Mouse (Mus musculus): Measurements from ENCODE around the gene Sipa1l3.
A peak's percentile ranks its signal among the peaks of the same experiment; 100 is the strongest.

Sipa1l3 gene

DNA sequence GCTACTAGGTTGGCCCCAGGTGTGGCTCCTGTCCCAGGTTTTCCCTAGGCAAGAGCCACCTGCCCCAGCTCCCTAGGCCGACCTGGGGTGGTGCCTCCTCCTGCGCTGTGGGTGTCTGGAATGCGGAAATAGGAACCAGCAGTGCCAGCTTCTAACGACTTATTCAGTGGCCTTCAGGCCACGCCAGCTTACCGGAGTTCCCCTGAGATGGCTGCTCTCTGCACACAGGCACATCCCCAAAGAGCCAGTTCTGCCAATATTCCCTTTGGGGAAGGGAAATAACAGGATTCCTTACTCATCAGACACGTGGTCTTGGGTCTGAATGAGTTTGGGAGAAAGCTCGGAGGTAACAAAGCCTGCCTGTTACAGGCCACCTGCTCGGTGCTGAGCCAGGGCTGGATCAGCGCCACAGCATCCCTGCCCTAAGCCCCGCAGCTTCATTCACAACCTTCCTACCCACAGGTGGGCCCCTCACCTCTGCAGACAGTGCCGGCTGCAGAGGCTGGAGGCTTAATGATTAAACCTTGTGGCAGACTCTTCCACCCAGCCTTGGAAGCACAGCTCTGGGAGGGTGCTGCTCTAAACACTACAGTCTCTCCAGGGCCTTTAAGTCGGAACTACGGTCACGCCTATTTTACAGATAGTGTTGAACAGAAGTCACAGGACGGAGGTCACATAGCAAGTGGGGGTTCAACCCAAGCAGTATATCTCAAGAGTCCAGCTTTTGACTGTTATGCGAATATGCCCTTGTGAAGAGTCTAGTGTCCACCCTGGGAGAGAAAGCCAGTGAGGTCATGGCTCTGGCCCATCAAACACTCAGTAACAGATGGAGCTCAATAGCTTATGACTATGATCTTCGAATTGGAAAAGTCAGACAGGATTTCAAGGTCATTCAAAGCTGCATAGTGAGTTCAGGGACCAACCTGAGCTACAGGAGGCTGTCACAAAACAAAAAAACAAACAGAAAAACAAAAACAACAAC, 12.8 kb downstream of the Sipa1l3 start:
- no peak for DNase-seq (ENCODE audit: low spot score)

- no peak for DNase-seq (ENCODE audit: low spot score)
These were observed 13.7 kb downstream of the Sipa1l3 start for GRCm38 (mm10) chr7:29504683-29505290.

GRCm38 (mm10) chr7:29503616-29504015, 14.8 kb downstream of the Sipa1l3 start:
- DNase-seq (ENCODE audit: low spot score), result no peak

DNA sequence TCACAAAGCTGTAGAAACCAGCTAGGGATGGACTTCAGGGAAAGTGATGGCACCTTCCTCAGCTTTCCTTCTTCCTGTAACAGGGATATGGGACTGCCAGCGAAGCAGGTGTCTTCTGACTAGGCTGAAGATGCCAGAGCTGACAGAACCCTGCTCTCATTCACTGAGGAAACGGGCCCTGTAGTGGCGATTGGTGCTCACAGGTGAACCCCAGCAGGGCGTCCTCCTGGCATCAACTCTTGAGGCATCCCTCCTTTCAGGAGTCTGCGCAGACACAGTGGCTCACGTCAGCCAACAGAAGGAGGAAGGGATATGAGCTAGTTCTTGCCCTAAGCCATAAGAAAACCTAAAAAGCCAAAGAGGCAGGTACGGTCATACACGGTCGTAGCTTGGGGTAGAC, 17.2 kb downstream of the Sipa1l3 start:
- DNase-seq (ENCODE audit: low spot score), result no peak

DNA sequence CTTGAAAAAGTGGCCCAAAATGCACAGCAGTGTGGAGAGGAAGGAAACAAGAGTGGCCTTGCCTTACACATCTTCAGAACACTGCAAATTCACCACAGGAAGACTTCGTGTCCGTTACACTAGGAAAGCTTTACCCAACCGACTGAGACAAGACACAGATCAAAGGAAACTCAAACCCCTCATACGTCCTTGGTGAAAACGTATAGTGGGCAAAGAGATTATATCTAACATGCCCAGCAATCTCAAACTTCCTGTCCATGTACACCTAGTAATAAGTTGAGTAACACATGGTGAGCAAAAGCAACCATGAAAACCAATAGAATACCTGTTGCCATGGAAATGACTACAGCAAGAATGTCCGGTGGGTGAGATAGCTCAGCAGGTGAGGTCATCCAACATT, 19.4 kb downstream of the Sipa1l3 start:
- no peak for DNase-seq (ENCODE audit: low spot score)

GRCm38 (mm10) chr7:29496953-29497590, 21.4 kb downstream of the Sipa1l3 start:
- DNase-seq (ENCODE audit: low spot score), result peak; percentile 28

- DNase-seq (ENCODE audit: low spot score), result no peak
These were observed 22.1 kb downstream of the Sipa1l3 start for GRCm38 (mm10) chr7:29496332-29496731.

GRCm38 (mm10) chr7:29495880-29496279, 22.6 kb downstream of the Sipa1l3 start:
- no peak for DNase-seq (ENCODE audit: low spot score)

- no peak for DNase-seq (ENCODE audit: low spot score)
These were observed 23.6 kb downstream of the Sipa1l3 start for GRCm38 (mm10) chr7:29494854-29495253.

- DNase-seq (ENCODE audit: low spot score), result no peak
These were observed 24.4 kb downstream of the Sipa1l3 start for GRCm38 (mm10) chr7:29494015-29494414.

DNA sequence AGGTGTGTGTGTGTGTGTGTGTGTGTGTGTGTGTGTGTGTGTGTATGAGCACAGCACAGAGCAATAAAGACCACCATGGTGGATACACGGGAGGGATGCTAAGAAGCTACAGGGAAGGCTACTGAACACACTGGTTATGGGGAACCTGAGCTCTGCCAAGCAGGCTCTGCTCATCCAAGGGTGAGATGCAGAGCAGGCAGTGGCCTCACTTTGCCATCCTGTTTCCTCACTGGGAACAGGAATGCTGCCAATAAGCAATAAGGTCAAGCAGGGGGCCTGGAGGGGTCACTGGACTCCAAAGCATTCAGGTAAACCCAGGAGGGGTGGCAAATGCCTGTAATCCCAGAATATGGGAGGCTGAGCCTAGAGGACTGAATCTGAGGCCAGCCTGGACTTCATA, 25.4 kb downstream of the Sipa1l3 start:
- DNase-seq (ENCODE audit: low spot score), result no peak

GRCm38 (mm10) chr7:29491861-29492260, 26.6 kb downstream of the Sipa1l3 start:
- DNase-seq (ENCODE audit: low spot score), result no peak

DNA sequence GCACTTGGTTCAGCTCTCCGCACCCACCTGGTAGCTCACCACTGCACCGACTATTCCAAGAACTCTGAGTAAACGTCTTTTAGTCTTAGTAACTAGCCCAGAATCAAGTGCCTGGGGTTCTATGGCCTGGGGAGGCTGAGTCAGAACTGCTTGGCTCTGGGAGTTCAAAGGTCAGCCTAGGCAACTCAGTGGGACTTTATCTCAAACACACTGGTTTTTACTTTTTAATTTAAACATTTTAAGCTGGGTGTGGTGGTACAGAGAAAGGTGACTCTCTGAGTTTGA, 27.0 kb downstream of the Sipa1l3 start:
- no peak for DNase-seq (ENCODE audit: low spot score)

DNA sequence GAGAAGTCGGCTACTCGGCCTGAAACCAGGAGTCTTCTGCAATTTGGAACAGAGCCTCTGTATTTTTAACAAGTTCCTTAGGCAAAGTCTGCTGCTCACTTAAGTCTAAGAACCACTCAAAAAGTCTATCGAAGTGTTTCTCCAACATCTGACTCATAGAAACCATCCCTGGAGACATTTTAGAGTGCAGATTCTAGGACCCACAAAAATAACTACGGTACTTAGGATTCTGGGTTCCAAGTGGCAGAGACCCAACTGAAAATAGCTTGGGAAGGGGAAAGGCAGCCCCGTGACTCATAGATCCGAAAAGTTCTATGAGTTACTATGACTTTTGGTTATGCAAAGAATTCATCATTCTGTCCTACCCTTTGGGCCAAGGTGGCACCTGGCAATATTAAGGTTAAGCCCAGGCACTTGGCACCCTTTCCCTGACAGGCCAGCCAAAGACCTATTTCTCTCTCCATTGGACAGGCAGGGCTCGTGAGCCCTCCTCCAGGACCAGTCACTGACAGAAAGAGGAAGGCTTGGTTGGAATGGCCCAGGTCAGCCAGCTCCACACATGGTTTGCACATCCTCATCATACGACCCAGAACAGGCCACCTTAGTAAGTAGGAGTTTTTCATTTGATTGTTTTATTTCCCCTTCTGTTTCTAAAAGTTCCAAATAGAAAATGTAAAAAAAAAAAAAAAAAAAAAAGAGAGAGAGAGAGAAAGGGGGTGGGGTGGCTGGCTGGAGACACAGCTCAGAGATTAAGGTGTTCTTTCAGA, 27.6 kb downstream of the Sipa1l3 start:
- peak; percentile 47 for DNase-seq (ENCODE audit: low spot score)

DNA sequence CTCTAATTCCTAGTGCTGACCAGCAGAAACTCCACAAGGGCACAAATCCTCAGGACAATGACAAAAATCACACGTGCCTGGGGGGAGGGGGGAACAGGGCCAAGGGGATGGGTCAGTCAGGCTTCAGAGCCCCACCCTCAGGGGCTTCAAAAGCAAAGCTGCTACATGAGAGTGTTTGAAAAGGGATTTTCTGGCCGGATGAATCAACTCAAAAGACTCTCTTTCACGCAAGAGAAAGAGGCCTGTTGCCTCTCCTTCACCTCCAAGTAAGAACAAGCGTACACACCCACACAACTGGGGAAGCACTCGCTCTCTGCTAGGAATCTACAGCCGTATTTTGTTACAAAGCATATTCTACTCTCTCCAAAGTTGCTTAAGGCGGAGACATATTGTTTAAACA, 28.6 kb downstream of the Sipa1l3 start:
- peak; percentile 11 for DNase-seq (ENCODE audit: low spot score)

- DNase-seq (ENCODE audit: low spot score), result no peak
These were observed 29.1 kb downstream of the Sipa1l3 start for GRCm38 (mm10) chr7:29489364-29489763.

DNA sequence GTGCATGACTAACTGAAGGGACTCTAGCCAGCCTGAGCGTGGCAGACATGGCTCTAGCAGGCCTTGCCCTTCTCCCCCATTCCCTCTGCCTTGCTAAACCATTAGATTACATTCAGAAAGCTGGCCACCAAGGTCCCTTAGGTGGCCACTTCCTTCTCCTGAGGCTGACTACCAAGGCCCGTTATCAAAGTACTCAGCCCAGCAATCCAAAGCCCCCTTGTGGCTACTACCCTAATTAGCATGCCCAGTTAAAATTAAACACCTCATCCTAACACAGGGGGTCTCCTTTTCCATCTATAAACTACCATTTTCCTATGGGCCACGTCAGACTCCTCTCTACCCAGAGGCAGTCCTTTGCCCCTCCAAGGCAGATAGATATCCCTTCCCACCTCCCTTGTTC, 31.7 kb downstream of the Sipa1l3 start:
- peak; percentile 41 for DNase-seq (ENCODE audit: low spot score)

DNA sequence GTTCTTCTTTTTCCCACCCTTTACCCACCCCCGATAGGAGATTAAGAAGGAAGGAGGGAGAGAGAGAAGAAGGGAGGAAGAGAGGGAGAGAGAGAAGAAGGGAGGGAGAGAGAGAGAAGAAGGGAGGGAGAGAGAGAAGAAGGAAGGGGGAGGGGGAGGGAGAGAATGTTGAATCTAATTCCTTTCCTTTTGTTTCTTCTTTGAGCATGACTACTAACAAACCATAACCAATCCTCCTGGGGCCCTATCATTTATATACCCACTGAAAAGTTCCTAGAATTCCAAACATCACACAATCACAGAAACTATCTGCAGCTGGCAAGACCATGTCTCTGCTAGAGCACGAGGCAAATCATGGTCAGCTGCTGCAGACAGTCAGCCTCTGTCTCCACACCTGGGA, 32.7 kb downstream of the Sipa1l3 start:
- no peak for DNase-seq (ENCODE audit: low spot score)

- no peak for DNase-seq (ENCODE audit: low spot score)
These were observed 34.9 kb downstream of the Sipa1l3 start for GRCm38 (mm10) chr7:29483556-29483955.

GRCm38 (mm10) chr7:29481345-29482155, 36.9 kb downstream of the Sipa1l3 start:
- no peak for DNase-seq (ENCODE audit: low spot score)

DNA sequence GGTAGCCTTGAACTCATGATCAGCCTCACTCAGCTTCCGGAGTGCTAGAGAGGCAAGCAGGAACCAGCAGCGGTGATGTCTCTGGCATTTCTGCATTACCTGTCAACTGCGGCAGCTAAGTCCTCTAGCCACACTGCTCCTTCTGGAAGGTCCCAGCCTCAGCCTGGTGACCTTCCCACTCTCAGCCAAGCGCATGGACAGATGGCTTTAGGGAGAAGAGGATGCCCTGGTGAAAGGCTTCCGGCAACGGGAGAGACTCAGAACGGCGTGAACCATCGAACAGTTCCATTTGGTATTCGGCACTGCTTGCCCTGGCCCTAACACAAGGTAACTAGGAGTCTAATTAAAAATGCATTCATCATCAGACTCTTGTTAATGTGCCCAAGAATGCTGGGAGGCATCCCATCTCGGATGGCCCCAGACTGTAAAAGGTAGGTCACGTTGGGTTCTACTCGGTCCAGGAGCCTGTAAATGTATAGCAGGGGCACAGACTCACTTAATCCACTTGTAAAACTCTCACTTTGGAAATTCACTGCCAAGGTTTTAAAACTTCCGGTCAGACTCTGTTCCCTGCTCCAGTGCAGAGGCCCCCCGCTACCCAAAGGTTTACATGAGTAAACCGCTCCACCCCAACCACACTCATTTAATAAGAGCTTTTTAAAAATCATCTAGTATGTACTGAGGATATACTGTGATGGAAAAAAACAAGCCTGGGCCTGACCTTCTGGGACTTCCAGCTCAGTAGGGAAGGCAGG, 37.7 kb downstream of the Sipa1l3 start:
- no peak for DNase-seq (ENCODE audit: low spot score)

All from adipocyte (in vitro differentiated cells).